Mouse (Mus musculus): Measurements from ENCODE around the gene Secisbp2l.

GRCm38 (mm10) chr2:125813972-125814595 is 31.4 kb upstream of the Secisbp2l start:
- no peak for TF ChIP-seq CTCF (IDR thresholded peaks at IDR 0.05; ENCODE audit: extremely low read depth, insufficient read length, insufficient replicate concordance, low read depth, low read length)
- no peak for TF ChIP-seq POLR2A (IDR thresholded peaks at IDR 0.05; ENCODE audit: low read depth, low read length)

All from small intestine, adult 2 months (tissue).